Mouse (Mus musculus) embryonic facial prominence, embryonic 12.5 days (tissue): ENCODE data around the gene Ly6f. TPM values are rescaled to one million over a fixed set of nuclear protein-coding genes. Genes with fewer than 3 reads are reported as not detected.
"Not testable (repeated sequence)": the region's sequence is repeated elsewhere in the genome, so short reads cannot be mapped to it uniquely, and the experiment has no call there.

Source experiments
- ATAC-seq: fragments of 200-750 bp; cut with Nextera tagmentation; 2 replicates; pipeline ENCODE4 v1.8.0; 2017; ENCODE audit not compliant: insufficient number of reproducible peaks, insufficient read depth, low FRiP score, low TSS enrichment
- H3K27ac ChIP-seq: fragments of 300-500 bp; sonication (generic); 2 replicates; pipeline ENCODE4 v1.5.1; 2016; ENCODE audit warnings: mild to moderate bottlenecking
- H3K27me3 ChIP-seq: fragments of 300-500 bp; sonication (generic); 2 replicates; pipeline ENCODE4 v1.6.1; 2016; ENCODE audit warnings: mild to moderate bottlenecking, moderate library complexity
- H3K36me3 ChIP-seq: fragments of 300-500 bp; sonication (generic); 2 replicates; pipeline ENCODE4 v1.6.1; 2016; ENCODE audit warnings: mild to moderate bottlenecking
- H3K4me1 ChIP-seq: fragments of 300-500 bp; sonication (generic); 2 replicates; pipeline ENCODE4 v1.6.1; 2016
- H3K4me2 ChIP-seq: fragments of 300-500 bp; sonication (generic); replicated peaks from 2 replicates; pipeline ENCODE4 v1.6.1; 2016; ENCODE audit warnings: mild to moderate bottlenecking, moderate library complexity
- H3K4me3 ChIP-seq: fragments of 300-500 bp; sonication (generic); 2 replicates; pipeline ENCODE4 v1.5.1; 2016; ENCODE audit warnings: mild to moderate bottlenecking
- H3K9ac ChIP-seq: fragments of 300-500 bp; sonication (generic); 2 replicates; pipeline ENCODE4 v1.6.1; 2016; ENCODE audit warnings: mild to moderate bottlenecking, moderate library complexity
- H3K9me3 ChIP-seq: fragments of 300-500 bp; sonication (generic); 2 replicates; pipeline ENCODE4 v1.6.1; 2016; ENCODE audit warnings: mild to moderate bottlenecking, moderate library complexity
- WGBS: fragments of 180-500 bp; shearing (Covaris S2); methylation state at CpG from one replicate; pipeline ENCODE4 v1.1.7; 2016; 5-methylcytosine and 5-hydroxymethylcytosine counted together
- polyA plus RNA-seq: library from polyadenylated mRNA; unstranded; fragments of >200 nt; fragmentation: Nextera tagmentation; extraction: Ambion mirVana; gene quantifications from 2 replicates; pipeline ENCODE4 v1.2.1, GENCODE M21; 2016

Gene Ly6f
- polyA plus RNA-seq, 1 experiment from 2014 or later: not detected

- H3K9me3 ChIP-seq: no peaks in the 10 kb centered on the region
- ATAC-seq: no peak
- H3K36me3 ChIP-seq: no peaks in the 10 kb centered on the region
- H3K9ac ChIP-seq: no peak overlapping the region
- H3K4me3 ChIP-seq: no peak overlapping the region
- no peaks in the 10 kb centered on the region for H3K4me1 ChIP-seq
- H3K27ac ChIP-seq: no peak overlapping the region
- no peak overlapping the region for H3K4me2 ChIP-seq
- H3K27me3 ChIP-seq: no peaks in the 10 kb centered on the region
- 83% methylated on average over 1 of the region's 1 CpGs for WGBS
Measured at GRCm38 (mm10) chr15:75271426-75271825, 3.2 kb downstream of the Ly6f start.

DNA sequence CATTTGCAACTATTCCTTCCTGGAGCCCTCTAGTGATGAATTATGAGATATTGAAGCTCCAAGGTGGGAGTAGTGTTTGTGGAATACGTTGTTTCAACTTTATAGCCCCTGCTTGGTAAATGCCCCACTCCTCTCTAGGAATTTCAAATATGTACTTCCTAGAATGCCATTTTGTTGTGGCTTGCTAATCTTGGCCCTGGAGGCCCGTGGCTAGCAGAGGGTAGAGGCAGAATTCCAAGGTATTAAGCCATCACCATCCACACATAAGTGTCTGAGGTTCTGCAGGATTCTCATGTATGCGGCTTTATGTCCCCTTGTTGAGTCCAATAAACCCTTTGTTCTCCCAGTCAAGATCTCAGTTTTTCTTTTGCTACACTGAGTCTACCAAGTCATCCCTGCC lies 3.7 kb downstream of the Ly6f start:
- Histone ChIP-seq H3K4me1 (no peaks in the 10 kb centered on the region), H3K27ac (no peak overlapping the region), H3K4me2 (no peak overlapping the region), H3K4me3 (no peak overlapping the region), H3K9ac (no peak overlapping the region), H3K27me3 (no peaks in the 10 kb centered on the region), H3K9me3 (no peaks in the 10 kb centered on the region), H3K36me3 (no peaks in the 10 kb centered on the region)
- no peak for ATAC-seq
- 66% methylated on average over 3 of the region's 3 CpGs for WGBS

DNA sequence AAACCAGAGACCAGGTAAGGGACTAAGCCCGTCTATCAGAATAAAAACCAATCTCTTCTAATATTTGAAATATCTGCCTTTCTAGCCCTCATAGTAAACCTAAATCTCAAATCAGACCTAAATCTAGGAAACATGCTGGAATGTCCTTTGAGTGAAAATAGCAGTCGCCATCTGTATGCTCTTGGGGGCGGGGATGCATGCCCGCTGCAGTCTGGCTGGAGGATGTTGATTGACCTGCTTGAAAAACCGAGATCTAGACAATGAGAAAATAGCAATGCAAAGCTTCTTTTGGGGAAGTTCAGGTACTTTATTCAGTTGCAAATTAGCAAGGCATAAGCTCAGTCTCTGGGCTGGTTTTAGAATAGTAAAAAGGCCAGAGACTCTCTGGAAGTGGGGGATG lies 13.8 kb downstream of the Ly6f start:
- H3K36me3 ChIP-seq, H3K27ac ChIP-seq, H3K4me3 ChIP-seq, ATAC-seq, H3K9ac ChIP-seq, H3K4me2 ChIP-seq, H3K9me3 ChIP-seq, H3K27me3 ChIP-seq, H3K4me1 ChIP-seq: not testable (repeated sequence)
- WGBS: 78% methylated on average over 5 of the region's 5 CpGs

DNA sequence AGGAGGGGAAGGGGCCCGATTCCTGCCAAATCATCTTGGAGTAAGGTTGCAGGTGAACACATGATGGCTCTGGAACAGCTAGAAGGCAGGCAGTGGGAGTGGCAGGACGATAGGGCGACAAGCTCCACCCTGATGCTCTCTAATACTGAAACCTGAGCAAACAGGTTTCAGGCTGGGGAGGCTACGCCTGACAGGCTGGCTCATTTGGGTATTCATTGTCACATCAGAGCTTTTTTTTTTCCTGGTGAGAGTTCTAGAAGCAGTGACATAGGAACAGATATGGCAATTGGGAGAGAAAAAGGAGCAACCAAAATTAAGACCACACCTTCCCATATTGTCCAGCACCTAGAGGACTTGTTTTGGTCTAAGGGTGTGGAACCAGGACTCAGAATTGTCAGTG lies 18.3 kb downstream of the Ly6f start:
- not testable (repeated sequence) for H3K9me3 ChIP-seq, H3K9ac ChIP-seq, ATAC-seq, H3K27ac ChIP-seq, H3K4me2 ChIP-seq, H3K4me1 ChIP-seq, H3K27me3 ChIP-seq, H3K36me3 ChIP-seq, H3K4me3 ChIP-seq
- 72% methylated on average over 4 of the region's 4 CpGs for WGBS

- Histone ChIP-seq H3K4me3 (no peak overlapping the region), H3K27ac (no peak overlapping the region), H3K9me3 (no peaks in the 10 kb centered on the region), H3K4me1 (no peaks in the 10 kb centered on the region), H3K4me2 (no peak overlapping the region), H3K27me3 (no peaks in the 10 kb centered on the region), H3K9ac (no peak overlapping the region), H3K36me3 (no peaks in the 10 kb centered on the region)
- ATAC-seq: no peak
- 82% methylated on average over 1 of the region's 1 CpGs for WGBS
Measured at GRCm38 (mm10) chr15:75292377-75292776, 24.2 kb downstream of the Ly6f start.

- Histone ChIP-seq H3K36me3 (no peaks in the 10 kb centered on the region), H3K4me1 (no peaks in the 10 kb centered on the region), H3K9ac (no peak overlapping the region), H3K4me3 (no peak overlapping the region), H3K4me2 (no peak overlapping the region), H3K9me3 (no peaks in the 10 kb centered on the region), H3K27me3 (no peaks in the 10 kb centered on the region), H3K27ac (no peak overlapping the region)
- ATAC-seq: no peak
- WGBS: 83% methylated on average over 7 of the region's 7 CpGs
Measured at GRCm38 (mm10) chr15:75293873-75294385, 25.7 kb downstream of the Ly6f start.

GRCm38 (mm10) chr15:75306101-75306500 lies 37.9 kb downstream of the Ly6f start:
- H3K27ac ChIP-seq: no peak overlapping the region
- H3K4me3 ChIP-seq: no peak overlapping the region
- H3K4me1 ChIP-seq: no peaks in the 10 kb centered on the region
- H3K9me3 ChIP-seq: peaks cover 7% of the 10 kb centered on the region; the same call in 1 of the 2 replicates
- no peak for ATAC-seq
- no peaks in the 10 kb centered on the region for H3K36me3 ChIP-seq
- no peak overlapping the region for H3K4me2 ChIP-seq
- H3K9ac ChIP-seq: no peak overlapping the region
- no peaks in the 10 kb centered on the region for H3K27me3 ChIP-seq
- WGBS: 60% methylated on average over 1 of the region's 1 CpGs

GRCm38 (mm10) chr15:75309186-75309585 lies 41.0 kb downstream of the Ly6f start:
- no peaks in the 10 kb centered on the region for H3K4me1 ChIP-seq
- no peak for ATAC-seq
- no peak overlapping the region for H3K27ac ChIP-seq
- H3K36me3 ChIP-seq: no peaks in the 10 kb centered on the region
- no peak overlapping the region for H3K4me2 ChIP-seq
- no peak overlapping the region for H3K9ac ChIP-seq
- H3K4me3 ChIP-seq: no peak overlapping the region
- H3K9me3 ChIP-seq: peaks cover 7% of the 10 kb centered on the region; the same call in 1 of the 2 replicates
- H3K27me3 ChIP-seq: no peaks in the 10 kb centered on the region
- 84% methylated on average over 4 of the region's 4 CpGs for WGBS

DNA sequence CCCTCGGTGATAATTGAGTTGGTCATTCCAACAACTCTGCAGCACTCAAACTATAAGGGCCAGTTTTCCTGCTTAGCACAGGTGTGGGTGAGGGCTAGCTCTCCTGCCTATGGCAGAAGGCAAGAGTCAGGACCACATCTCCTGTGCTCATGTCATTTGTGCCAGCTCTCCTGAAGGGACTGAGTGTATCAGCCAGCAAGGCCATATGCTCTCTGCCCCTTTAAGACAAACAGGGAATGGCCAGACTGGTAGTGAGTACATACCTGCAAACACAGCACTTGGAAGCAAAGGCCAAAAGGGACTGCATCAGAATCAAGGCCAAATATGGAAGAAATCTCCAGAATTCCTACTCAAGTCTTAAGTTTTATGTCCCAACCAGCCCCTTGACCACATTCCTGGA lies 41.7 kb downstream of the Ly6f start:
- Histone ChIP-seq H3K4me2 (no peak overlapping the region), H3K4me3 (no peak overlapping the region), H3K9ac (no peak overlapping the region), H3K27me3 (no peaks in the 10 kb centered on the region), H3K27ac (no peak overlapping the region), H3K4me1 (no peaks in the 10 kb centered on the region), H3K9me3 (peaks cover 7% of the 10 kb centered on the region; the same call in 1 of the 2 replicates), H3K36me3 (no peaks in the 10 kb centered on the region)
- ATAC-seq: no peak
- 97% methylated on average over 1 of the region's 1 CpGs for WGBS

GRCm38 (mm10) chr15:75314421-75314820 lies 46.2 kb downstream of the Ly6f start:
- Histone ChIP-seq H3K4me3 (no peak overlapping the region), H3K4me1 (no peaks in the 10 kb centered on the region), H3K27me3 (no peaks in the 10 kb centered on the region), H3K4me2 (no peak overlapping the region), H3K36me3 (no peaks in the 10 kb centered on the region), H3K27ac (no peak overlapping the region), H3K9me3 (no peaks in the 10 kb centered on the region), H3K9ac (no peak overlapping the region)
- WGBS: 81% methylated on average over 2 of the region's 2 CpGs
- ATAC-seq: no peak

DNA sequence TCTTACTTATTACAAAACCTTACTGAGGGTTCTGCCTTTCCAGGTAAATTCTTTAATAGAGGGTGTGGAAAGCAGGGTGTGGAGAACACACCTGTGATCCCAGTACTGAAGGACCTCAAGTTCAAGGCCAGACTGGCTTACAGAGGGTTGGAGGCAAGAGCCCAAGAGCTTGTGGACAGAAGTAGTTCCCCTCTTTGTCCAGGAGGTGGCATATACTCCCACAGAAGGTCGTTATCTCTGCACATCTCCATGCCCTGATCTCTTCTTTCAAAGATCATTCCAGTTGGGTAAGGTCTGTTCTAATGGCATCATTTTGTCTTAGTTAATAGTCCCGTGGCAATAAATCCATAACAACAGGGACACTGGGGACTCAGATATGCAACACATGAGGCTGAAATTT lies 49.0 kb downstream of the Ly6f start:
- no peak for ATAC-seq
- H3K4me3 ChIP-seq: no peak overlapping the region
- no peak overlapping the region for H3K9ac ChIP-seq
- no peaks in the 10 kb centered on the region for H3K36me3 ChIP-seq
- WGBS: 54% methylated on average over 2 of the region's 2 CpGs
- H3K9me3 ChIP-seq: peaks cover 9% of the 10 kb centered on the region
- no peak overlapping the region for H3K4me2 ChIP-seq
- H3K4me1 ChIP-seq: no peaks in the 10 kb centered on the region
- no peak overlapping the region for H3K27ac ChIP-seq
- no peaks in the 10 kb centered on the region for H3K27me3 ChIP-seq

DNA sequence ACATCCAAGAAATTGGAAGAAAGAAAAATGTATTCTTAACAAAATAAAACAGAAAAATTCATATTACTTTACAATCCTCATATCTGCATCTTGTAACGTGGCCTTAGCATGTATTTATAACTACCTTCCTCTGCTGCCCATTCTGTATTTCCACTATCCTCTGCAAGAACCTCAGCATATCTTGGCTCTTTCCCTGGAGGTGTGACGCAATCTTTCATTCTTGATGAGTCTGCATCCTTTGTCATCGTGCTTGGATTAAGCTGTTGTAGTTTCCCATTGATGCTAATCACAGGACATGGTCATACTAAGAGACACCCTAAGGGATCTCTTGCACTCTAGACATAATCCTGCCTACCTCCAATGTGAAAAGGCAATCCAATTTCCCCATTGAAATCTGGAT lies 50.4 kb downstream of the Ly6f start:
- H3K9me3 ChIP-seq: peaks cover 12% of the 10 kb centered on the region
- H3K4me1 ChIP-seq: no peaks in the 10 kb centered on the region
- H3K36me3 ChIP-seq: no peaks in the 10 kb centered on the region
- H3K4me3 ChIP-seq: no peak overlapping the region
- no peak overlapping the region for H3K4me2 ChIP-seq
- 81% methylated on average over 3 of the region's 3 CpGs for WGBS
- ATAC-seq: no peak
- H3K27ac ChIP-seq: no peak overlapping the region
- no peak overlapping the region for H3K9ac ChIP-seq
- H3K27me3 ChIP-seq: no peaks in the 10 kb centered on the region

DNA sequence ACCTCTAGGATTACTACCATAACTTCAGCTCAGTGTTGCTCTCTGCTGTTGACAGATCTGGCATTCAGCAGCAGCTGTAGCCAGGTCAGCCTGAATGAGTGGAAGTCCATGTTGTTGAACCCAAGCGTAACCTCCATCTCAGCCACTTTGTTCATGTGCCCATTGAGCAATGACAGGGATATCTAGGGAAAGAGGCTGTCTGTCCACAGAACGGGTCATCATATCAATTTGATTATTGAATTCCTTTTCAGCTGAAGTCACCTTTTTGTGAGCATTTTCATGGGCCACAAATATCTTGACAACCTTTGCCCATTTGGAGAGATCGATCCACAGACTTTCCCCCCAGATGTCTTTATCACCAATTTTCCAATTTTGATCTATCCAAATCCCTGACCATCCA lies 51.9 kb downstream of the Ly6f start:
- no peaks in the 10 kb centered on the region for H3K27me3 ChIP-seq
- H3K4me2 ChIP-seq: no peak overlapping the region
- no peak overlapping the region for H3K9ac ChIP-seq
- no peaks in the 10 kb centered on the region for H3K4me1 ChIP-seq
- ATAC-seq: no peak
- peaks cover 15% of the 10 kb centered on the region for H3K9me3 ChIP-seq
- WGBS: 90% methylated on average over 3 of the region's 3 CpGs
- no peaks in the 10 kb centered on the region for H3K36me3 ChIP-seq
- H3K4me3 ChIP-seq: no peak overlapping the region
- H3K27ac ChIP-seq: no peak overlapping the region
